Mouse (Mus musculus) heart, postnatal 4 days (tissue): ENCODE results near the gene Tram2. TPM values are rescaled to one million over a fixed set of nuclear protein-coding genes. Genes with fewer than 3 reads are reported as not detected.
A peak's percentile ranks its signal among the peaks of the same experiment; 100 is the strongest.

ENCODE experiments used
- DNase-seq: peaks from one replicate; pipeline ENCODE4 v3.0.0; 2021
- total RNA-seq, 2 experiments: library from RNA; stranded (reverse); gene quantifications; 2 replicates each; pipeline ENCODE4 v1.2.3; 2021

The Tram2 gene
- total RNA-seq, 2 experiments from 2014 or later: 13.2 to 14.6 TPM

DNA sequence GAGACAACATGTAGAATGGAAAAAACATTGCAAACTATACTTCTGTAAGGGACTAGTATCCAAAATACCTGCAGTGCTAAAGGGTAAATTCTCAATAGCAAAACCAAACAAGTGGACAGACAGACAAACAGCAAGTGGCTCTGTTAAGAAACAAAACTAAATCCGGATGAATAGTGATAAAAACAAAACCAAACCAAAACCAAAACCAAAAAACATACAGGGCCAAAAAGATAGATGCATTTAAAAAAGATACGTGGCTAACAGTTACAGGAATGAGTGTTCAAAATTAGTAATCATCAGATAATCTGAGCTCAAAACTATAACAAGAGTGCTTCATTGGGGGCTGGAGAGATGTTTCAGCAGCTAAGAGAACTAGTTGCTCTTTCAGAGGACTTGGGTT lies 109.4 kb downstream of the Tram2 start:
- DNase-seq: no peak

DNA sequence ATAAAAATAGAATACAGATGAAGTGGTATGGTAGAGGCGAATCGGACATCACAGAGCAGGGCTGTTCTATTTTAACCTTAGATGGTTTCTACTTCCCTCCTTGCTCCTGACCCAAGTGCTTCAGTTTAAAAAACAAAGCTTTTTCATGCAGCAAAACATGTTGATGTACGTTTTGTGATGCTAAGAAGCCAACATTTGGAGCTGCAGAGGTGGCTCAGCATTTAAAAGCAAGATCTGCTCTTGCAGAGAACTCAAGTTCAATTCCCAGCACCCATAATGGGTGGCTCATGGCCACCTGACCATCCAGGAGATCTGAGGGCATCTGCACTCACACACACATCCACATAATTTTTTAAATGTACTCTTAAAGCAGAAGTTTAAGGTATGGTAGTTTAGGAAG lies 124.2 kb downstream of the Tram2 start:
- DNase-seq: no peak

DNA sequence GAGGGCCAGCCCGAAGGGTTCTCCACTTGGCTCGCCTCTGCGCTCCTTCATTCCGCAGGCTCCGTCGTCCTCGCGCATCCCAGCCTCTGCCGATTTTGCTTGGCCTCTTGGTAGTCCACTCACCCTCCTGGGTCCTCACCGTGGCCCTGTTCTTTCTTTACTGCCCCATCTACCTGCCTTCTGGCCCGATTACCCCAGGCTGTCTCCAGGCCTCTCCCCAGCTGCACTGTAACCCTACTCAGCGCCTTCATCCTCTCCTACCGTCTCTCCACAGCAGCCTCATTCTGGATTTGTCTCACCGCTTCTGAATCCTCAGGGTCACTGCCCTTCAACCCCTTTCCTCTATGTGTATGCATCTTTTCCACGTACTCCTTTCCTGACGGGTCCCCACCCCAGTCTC lies 127.2 kb downstream of the Tram2 start:
- DNase-seq: no peak

DNA sequence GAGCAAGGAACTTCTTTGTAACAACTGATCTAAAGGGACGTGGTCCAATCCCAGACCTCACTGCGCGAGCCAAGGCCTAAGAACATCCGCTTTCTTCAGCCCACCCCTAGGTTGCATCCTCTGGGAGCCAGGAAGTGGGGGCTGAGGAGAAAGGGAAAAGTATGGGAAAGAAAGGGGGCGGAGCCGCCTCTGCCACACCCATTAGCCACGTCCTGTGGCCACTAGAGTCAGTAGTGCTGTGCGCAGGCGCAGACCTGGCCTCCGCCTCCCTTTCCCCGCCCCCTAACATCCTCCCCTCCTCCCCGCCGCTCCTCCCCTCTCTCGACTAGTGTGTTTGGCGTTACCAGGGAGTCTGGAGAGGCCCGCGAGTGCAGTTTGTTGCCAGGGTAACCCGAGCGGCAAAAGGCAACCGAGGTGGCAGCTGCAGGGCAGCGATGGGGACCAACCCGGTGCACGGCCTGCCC lies 127.7 kb downstream of the Tram2 start, which contains the start of gene Efhc1:
Gene Efhc1, plus strand, starts transcription at position 327 of the 464 bp plus-strand sequence.
- DNase-seq: peak; percentile 96

Other genes starting within 250 kb of the Tram2 start
- 1 to 10 TPM; 2.4 TPM for gene Paqr8, start 188.6 kb downstream of the Tram2 start, total RNA-seq
- gene Efhc1, start 127.6 kb downstream of the Tram2 start, total RNA-seq: 1 to 10 TPM in 1 of 2 experiments, under 1 TPM in 1; 0.60 to 1.0 TPM
- 1 to 10 TPM; 3.0 to 3.3 TPM for gene Tmem14a, start 139.3 kb upstream of the Tram2 start, total RNA-seq
- gene Gsta3, start 161.4 kb upstream of the Tram2 start, total RNA-seq: under 1 TPM; 0.62 to 0.83 TPM